Mouse (Mus musculus) lung, adult 2 months (tissue): ENCODE results near the gene Lrmda.

Experiments used
- CTCF ChIP-seq: fragments of 200-500 bp; IDR thresholded peaks from 2 replicates; pipeline ENCODE4 v1.5.1; 2011; ENCODE audit warnings: mild to moderate bottlenecking, low read length, control low read depth; ENCODE audit not compliant: insufficient read depth
- POLR2A ChIP-seq: fragments of 200-500 bp; IDR thresholded peaks from 2 replicates; pipeline ENCODE4 v1.6.1; 2011; ENCODE audit warnings: low read depth, mild to moderate bottlenecking, control low read depth, low read length, borderline replicate concordance; ENCODE audit errors: extremely low read depth

GRCm38 (mm10) chr14:22546676-22546984, 527.1 kb downstream of the Lrmda start:
- TF ChIP-seq CTCF (no peak), POLR2A (no peak)
